Mouse (Mus musculus) brain, embryonic 14.5 days (tissue): ENCODE data around the gene Col4a1.

ENCODE experiments used
- CTCF ChIP-seq: fragments of 200-500 bp; IDR thresholded peaks from 2 replicates; pipeline ENCODE4 v1.5.1; 2012; ENCODE audit warnings: inconsistent platforms, mild to moderate bottlenecking, moderate library complexity, borderline replicate concordance; ENCODE audit not compliant: insufficient read depth, insufficient read length; ENCODE audit errors: extremely low read depth
- POLR2A ChIP-seq: fragments of 200-500 bp; IDR thresholded peaks from 2 replicates; pipeline ENCODE4 v1.6.1; 2012; ENCODE audit warnings: mild to moderate bottlenecking, inconsistent platforms, borderline replicate concordance; ENCODE audit not compliant: poor library complexity, insufficient read depth, insufficient read length, severe bottlenecking; ENCODE audit errors: extremely low read depth

GRCm38 (mm10) chr8:11249541-11250058, 63.0 kb downstream of the Col4a1 start:
- TF ChIP-seq POLR2A, result no peak
- no peak for TF ChIP-seq CTCF
